Mouse (Mus musculus) forebrain, embryonic 11.5 days (tissue): ENCODE measurements at regions not wholly inside any gene's neighbourhood (a gene's known extent, or its start where the extent isn't known, plus 50 kb on each side); places are given as distances from the start of the nearest gene placed in this dataset.

Source experiments
- ATAC-seq: fragments of 200-750 bp; cut with Nextera tagmentation; replicated peaks from 2 replicates; pipeline ENCODE4 v1.8.0; 2017; ENCODE audit warnings: moderate TSS enrichment; ENCODE audit not compliant: low FRiP score
- DNase-seq: peaks from one replicate; pipeline ENCODE4 v3.0.0-alpha.2; 2017; ENCODE audit warnings: low spot score
- H3K27ac ChIP-seq: fragments of 300-500 bp; sonication (generic); 2 replicates; pipeline ENCODE4 v1.5.1; 2014; ENCODE audit warnings: low read depth, low read length
- H3K27me3 ChIP-seq: fragments of 300-500 bp; sonication (generic); 2 replicates; pipeline ENCODE4 v1.6.1; 2014; ENCODE audit warnings: mild to moderate bottlenecking, low read length, mixed read lengths; ENCODE audit not compliant: control insufficient read depth, insufficient read depth
- H3K36me3 ChIP-seq: fragments of 300-500 bp; sonication (generic); 2 replicates; pipeline ENCODE4 v1.6.1; 2014; ENCODE audit warnings: mild to moderate bottlenecking, low read length, moderate library complexity, mixed read lengths; ENCODE audit not compliant: control insufficient read depth, insufficient read depth
- H3K4me1 ChIP-seq: fragments of 300-500 bp; sonication (generic); replicated peaks from 2 replicates; pipeline ENCODE4 v1.6.1; 2014; ENCODE audit warnings: low read length, mixed read lengths; ENCODE audit not compliant: control insufficient read depth, insufficient read depth
- H3K4me2 ChIP-seq: fragments of 300-500 bp; sonication (generic); 2 replicates; pipeline ENCODE4 v1.6.1; 2014; ENCODE audit warnings: low read depth, mild to moderate bottlenecking, low read length, moderate library complexity, mixed read lengths; ENCODE audit not compliant: severe bottlenecking
- H3K4me3 ChIP-seq: fragments of 300-500 bp; sonication (generic); 2 replicates; pipeline ENCODE4 v1.5.1; 2014; ENCODE audit warnings: low read depth, low read length
- H3K9ac ChIP-seq: fragments of 300-500 bp; sonication (generic); 2 replicates; pipeline ENCODE4 v1.6.1; 2014; ENCODE audit warnings: low read length
- H3K9me3 ChIP-seq: fragments of 300-500 bp; sonication (generic); 2 replicates; pipeline ENCODE4 v1.6.1; 2016; ENCODE audit warnings: low read length, mixed read lengths; ENCODE audit not compliant: control insufficient read depth
- WGBS: fragments of 180-500 bp; shearing (Covaris S2); extraction: QIAGEN DNeasy Blood & Tissue Kit; methylation state at CpG from one replicate; pipeline ENCODE4 v1.1.7; 2014; 5-methylcytosine and 5-hydroxymethylcytosine counted together

DNA sequence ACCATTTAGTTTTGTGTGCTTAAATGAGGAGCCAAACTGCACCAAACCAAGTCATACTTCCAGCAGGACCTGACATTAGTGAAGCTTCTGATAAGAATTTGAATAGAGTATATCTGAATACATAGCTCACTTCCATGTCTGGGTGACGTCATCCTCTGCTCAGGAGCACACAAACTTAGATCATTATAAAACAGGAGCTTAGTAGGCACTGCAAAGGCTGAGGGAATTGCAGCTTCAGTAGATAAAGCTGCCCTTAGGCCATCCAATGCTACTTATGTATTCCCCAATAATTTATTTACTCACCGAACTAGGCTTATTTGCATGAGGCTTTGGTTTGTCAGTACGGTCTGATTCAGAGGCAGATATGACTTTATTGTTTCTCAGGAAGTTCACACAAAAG is 297.0 kb downstream of the Ice1 start:
- no peak for ATAC-seq
- H3K9me3 ChIP-seq, result no peaks in the 10 kb centered on the region
- no peak overlapping the region for H3K9ac ChIP-seq
- H3K4me2 ChIP-seq, result no peak overlapping the region
- H3K27me3 ChIP-seq, result no peaks in the 10 kb centered on the region
- no peaks in the 10 kb centered on the region for H3K4me1 ChIP-seq
- no peak overlapping the region for H3K27ac ChIP-seq
- no peaks in the 10 kb centered on the region for H3K36me3 ChIP-seq
- 63% methylated on average over 3 of the region's 3 CpGs for WGBS
- peak; percentile 18 for DNase-seq
- H3K4me3 ChIP-seq, result no peak overlapping the region

DNA sequence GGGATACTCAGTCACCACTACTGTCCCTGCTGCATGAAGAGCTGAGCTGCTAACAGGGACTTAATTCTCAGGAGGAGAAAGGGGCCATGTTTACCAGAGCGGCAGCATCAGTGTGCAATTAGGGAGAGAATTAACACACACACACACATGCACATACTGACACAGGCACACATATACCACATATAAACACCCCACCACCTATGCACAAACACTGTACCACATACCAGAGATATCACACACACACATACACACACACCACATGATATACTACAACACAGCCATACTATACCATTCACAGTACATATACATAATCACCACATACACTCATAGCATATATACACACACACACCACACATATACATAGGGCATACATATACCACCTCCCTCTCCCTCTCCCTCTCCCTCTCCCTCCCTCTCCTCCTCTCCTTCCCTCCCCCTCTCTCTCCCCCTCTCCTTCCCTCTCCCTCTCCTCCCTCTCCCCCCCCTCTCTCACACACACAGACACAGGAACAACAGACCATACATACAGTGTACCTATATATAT is 294.2 kb downstream of the Ice1 start:
- H3K36me3 ChIP-seq, result no peaks in the 10 kb centered on the region
- no peaks in the 10 kb centered on the region for H3K4me1 ChIP-seq
- peak; percentile 42; the same call in 1 of the 2 replicates for ATAC-seq
- H3K4me3 ChIP-seq, result no peak overlapping the region
- no peaks in the 10 kb centered on the region for H3K9me3 ChIP-seq
- no peaks in the 10 kb centered on the region for H3K27me3 ChIP-seq
- peak; percentile 30 for DNase-seq
- 82% methylated on average over 1 of the region's 1 CpGs for WGBS
- no peak overlapping the region for H3K9ac ChIP-seq
- H3K27ac ChIP-seq, result no peak overlapping the region
- H3K4me2 ChIP-seq, result no peak overlapping the region

DNA sequence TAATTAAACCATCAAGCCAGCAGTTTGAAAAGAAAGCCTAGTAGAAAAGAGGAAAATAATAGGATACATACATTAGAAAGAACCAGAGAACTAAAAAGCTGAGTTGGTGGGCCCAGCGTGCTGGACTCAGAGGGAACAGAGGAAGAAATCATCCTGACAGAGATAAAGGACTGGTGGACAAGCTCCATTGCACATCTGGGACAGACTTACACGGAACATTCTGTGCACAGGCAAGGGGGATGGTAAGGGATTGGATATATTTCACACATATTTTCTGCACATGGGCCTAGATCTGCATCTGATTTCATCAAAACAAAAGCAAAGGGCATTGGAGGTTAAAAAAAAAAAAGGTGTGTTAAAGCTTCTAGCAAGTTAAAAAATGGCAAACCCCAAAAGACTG is 293.5 kb downstream of the Ice1 start:
- Histone ChIP-seq H3K4me1 (no peaks in the 10 kb centered on the region), H3K9ac (no peak overlapping the region), H3K27ac (no peak overlapping the region), H3K9me3 (no peaks in the 10 kb centered on the region), H3K36me3 (no peaks in the 10 kb centered on the region), H3K4me2 (no peak overlapping the region), H3K27me3 (no peaks in the 10 kb centered on the region), H3K4me3 (no peak overlapping the region)
- ATAC-seq (no peak), DNase-seq (peak; percentile 29)
- 58% methylated on average over 2 of the region's 2 CpGs for WGBS

DNA sequence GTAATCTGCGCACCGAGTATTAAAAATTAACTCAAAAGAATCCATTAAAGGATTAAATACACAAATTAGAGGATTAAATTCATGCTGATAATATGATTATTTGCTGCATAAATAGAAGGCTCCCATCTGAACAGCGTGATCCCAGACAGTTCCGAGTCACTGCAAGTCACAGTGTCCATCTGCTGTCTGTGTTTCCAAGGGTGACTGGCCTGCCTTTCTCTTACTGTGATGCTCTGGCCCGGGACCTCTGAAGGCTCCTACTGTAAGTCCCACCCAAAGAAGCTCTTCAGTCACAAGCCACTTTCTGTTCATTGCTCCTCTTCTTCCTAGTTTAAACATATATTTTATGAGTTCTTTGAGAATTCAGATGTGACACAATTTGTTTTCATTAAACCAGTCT is 293.1 kb downstream of the Ice1 start:
- no peak for ATAC-seq
- 74% methylated on average over 5 of the region's 5 CpGs for WGBS
- Histone ChIP-seq H3K9me3 (no peaks in the 10 kb centered on the region), H3K27ac (no peak overlapping the region), H3K36me3 (no peaks in the 10 kb centered on the region), H3K4me2 (no peak overlapping the region), H3K4me1 (no peaks in the 10 kb centered on the region), H3K4me3 (no peak overlapping the region), H3K27me3 (no peaks in the 10 kb centered on the region), H3K9ac (no peak overlapping the region)
- DNase-seq, result peak; percentile 31

DNA sequence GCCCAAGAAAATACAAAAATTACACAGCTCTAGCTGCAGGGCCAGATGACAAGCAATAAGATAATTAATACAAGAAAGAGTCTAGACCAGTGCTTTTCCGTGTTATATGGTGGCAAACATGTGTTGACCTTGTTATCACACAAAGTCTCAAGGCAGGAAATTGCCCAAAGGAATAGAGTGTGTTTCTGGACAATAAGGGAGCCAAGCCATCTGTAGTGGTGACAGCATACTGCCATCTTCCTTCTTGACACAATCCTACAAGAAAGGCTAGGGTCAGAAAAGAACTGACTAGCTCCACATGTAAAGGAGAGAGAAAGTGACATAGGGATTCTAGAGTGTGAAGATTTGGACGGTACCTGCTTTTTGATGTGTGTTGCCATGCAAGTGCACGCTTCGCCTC is 289.0 kb downstream of the Ice1 start:
- no peak overlapping the region for H3K27ac ChIP-seq
- peak; percentile 7 for DNase-seq
- no peaks in the 10 kb centered on the region for H3K27me3 ChIP-seq
- no peak overlapping the region for H3K4me2 ChIP-seq
- ATAC-seq, result no peak
- WGBS, result 84% methylated on average over 4 of the region's 4 CpGs
- H3K36me3 ChIP-seq, result no peaks in the 10 kb centered on the region
- H3K9ac ChIP-seq, result no peak overlapping the region
- H3K4me1 ChIP-seq, result no peaks in the 10 kb centered on the region
- no peak overlapping the region for H3K4me3 ChIP-seq
- H3K9me3 ChIP-seq, result no peaks in the 10 kb centered on the region

DNA sequence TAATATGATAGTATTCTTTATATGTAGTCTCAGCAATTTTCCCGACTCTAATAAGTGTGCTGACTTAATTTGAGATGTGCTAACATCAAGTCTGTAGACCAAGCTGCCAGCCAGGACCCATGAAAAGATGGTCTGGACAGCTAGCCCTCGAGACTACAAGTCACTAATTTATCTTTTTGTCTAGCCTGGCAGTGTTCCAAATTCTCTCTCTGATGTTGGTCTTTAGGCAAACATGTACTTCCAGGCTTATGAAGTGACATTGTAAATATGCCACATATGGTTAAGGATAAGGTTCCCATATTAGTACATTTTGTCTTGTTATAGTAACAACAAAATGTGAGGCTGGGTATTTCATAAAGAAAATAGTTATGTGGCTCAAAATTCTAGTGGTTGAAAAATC is 288.5 kb downstream of the Ice1 start:
- ATAC-seq (no peak), DNase-seq (no peak)
- Histone ChIP-seq H3K4me2 (no peak overlapping the region), H3K27me3 (no peaks in the 10 kb centered on the region), H3K4me1 (no peaks in the 10 kb centered on the region), H3K9ac (no peak overlapping the region), H3K36me3 (no peaks in the 10 kb centered on the region), H3K27ac (no peak overlapping the region), H3K4me3 (no peak overlapping the region), H3K9me3 (no peaks in the 10 kb centered on the region)
- 73% methylated on average over 2 of the region's 2 CpGs for WGBS

DNA sequence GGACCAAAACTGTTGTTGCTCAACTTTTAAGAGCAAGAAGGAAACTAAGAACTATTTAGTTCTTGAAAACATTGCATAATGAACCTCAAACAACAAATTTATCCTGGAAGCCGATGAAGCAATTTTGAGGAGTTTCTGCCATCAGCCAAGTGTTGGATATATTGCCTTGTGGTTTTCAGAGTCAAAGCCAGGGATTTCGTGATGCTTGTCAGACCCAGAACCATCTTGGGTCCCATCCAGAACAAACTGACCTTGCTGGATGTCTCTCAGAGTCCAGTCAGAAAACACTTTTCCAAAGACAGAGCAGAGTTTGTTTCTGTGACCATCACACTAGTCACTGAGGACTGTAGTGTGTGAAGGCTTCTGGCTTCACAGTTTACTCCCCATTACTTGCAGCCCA is 267.8 kb downstream of the Ice1 start:
- H3K27me3 ChIP-seq, result no peaks in the 10 kb centered on the region
- H3K4me2 ChIP-seq, result no peak overlapping the region
- no peak overlapping the region for H3K4me3 ChIP-seq
- H3K36me3 ChIP-seq, result no peaks in the 10 kb centered on the region
- no peaks in the 10 kb centered on the region for H3K9me3 ChIP-seq
- DNase-seq (no peak), ATAC-seq (no peak)
- no peak overlapping the region for H3K27ac ChIP-seq
- H3K4me1 ChIP-seq, result no peaks in the 10 kb centered on the region
- H3K9ac ChIP-seq, result no peak overlapping the region
- 84% methylated on average over 2 of the region's 2 CpGs for WGBS

DNA sequence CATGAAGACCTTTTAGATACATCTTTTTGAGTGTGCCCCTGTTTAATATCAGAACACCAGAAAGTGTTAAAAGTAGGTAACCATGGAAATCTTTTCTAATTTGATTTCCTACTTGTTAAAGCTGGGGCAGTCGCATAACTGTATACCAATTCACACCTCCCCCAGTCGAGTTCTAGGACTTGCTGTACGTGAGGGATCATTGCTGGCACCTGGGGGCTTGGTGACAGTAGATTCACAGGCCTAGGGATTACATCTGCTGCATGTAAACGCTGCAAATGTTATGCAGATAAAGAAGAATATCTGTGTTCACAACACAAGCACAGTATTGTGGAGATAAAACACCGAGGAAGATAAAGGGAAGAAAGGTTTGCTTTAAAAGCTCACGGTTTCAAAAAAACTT is 256.7 kb downstream of the Ice1 start:
- Histone ChIP-seq H3K4me2 (no peak overlapping the region), H3K4me1 (no peaks in the 10 kb centered on the region), H3K27ac (no peak overlapping the region), H3K9me3 (no peaks in the 10 kb centered on the region), H3K27me3 (no peaks in the 10 kb centered on the region), H3K4me3 (no peak overlapping the region), H3K36me3 (no peaks in the 10 kb centered on the region), H3K9ac (no peak overlapping the region)
- no peak for ATAC-seq
- DNase-seq, result no peak
- WGBS, result 70% methylated on average over 6 of the region's 6 CpGs

DNA sequence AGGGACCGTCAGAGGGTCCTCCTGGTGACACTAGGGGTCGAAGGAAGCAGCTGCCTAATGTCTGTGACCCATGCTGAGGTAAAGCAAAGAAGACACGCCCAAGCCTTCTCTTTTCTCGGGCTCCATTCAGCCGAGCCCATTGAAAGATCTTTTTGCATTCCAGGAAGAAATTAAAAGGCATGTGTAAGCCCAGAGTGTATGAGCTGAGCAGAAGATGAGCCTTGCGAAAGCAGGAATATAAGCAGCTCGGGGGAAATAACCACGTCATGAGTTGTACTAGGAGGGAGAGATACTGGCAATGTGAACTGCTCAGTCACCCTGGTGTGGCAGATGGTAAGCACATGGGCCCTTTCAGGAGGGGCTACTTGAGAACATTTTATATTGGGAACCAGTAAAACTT is 252.1 kb downstream of the Ice1 start:
- DNase-seq (no peak), ATAC-seq (no peak)
- no peaks in the 10 kb centered on the region for H3K27me3 ChIP-seq
- H3K27ac ChIP-seq, result no peak overlapping the region
- no peaks in the 10 kb centered on the region for H3K9me3 ChIP-seq
- no peaks in the 10 kb centered on the region for H3K4me1 ChIP-seq
- H3K4me2 ChIP-seq, result no peak overlapping the region
- 60% methylated on average over 8 of the region's 8 CpGs for WGBS
- no peak overlapping the region for H3K9ac ChIP-seq
- no peaks in the 10 kb centered on the region for H3K36me3 ChIP-seq
- no peak overlapping the region for H3K4me3 ChIP-seq
